In the genomic region with DNA sequence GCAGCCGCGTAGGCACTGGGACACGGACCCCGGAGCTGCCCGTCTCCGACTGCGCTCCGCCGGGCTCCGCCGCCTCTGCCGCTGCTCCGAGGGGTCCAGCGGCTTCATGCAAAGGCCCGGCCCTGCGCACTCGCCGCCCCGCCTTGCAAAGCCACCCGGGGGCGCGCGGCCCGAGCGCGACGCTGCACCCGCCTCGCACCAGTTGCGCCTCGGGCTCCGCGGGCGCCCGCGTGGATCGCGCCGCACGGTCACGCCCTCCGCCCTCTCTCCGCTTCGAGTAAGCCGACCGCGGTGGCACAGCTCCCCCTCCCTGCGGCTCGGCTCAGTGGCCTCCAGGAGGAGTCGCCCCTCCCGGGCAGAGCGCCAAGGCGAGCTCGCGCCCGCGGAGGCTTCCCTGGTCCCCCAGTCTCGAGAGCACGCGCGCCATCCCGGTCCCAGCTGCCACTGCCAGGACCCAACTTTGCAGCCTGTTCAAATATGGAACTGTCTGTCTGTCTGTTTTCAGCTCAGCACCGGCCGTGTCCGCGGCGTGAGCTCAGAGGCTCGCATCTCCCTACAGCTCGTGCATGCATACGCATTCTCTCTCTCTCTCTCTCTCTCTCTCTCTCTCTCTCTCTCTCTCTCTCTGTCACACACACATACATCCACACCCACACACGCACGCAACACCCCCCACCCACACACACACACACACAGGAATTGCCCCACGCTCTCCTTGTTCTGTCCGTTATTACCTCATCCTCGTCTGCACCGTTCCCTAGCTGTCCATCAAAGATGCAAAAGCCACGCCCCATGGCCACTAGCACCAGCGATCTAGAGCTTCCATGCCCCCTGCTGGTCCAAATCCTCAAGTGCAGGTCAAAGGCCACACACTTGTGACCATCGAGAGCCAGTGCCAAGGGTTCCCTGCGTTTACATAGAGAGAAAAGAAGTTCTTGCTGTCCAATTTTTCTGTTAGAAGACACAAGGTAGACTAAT, we compare ENCODE assay signal across 9 mouse cellular contexts. TPM values are rescaled to one million over a fixed set of nuclear protein-coding genes. Genes with fewer than 3 reads are reported as not detected.
DNase-seq lines count a peak whose midpoint lies in the region; ATAC-seq and TF ChIP-seq lines count a peak whose summit lies in the region.
"Had no signal": no experiment of that assay in that cellular context is flagged by ENCODE, and none has a peak within 500 bp of the region (broad histone marks: within the 10 kb centered on the region; RNA-seq: fewer than 3 reads in every experiment).

A gene (minus strand): TSS at position 85 of the 978 bp plus-strand sequence.

- peak within 1 kb of the TSS; percentile 83 for H3K27ac ChIP-seq in bone marrow, adult 2 months (ENCODE audit: control insufficient read depth, insufficient read depth, low read depth, low read length, poor library complexity)
- H3K27ac ChIP-seq in embryonic facial prominence, embryonic 15.5 days (replicated peaks), result peak within 1 kb of the TSS; percentile 91
- peak within 1 kb of the TSS; percentile 73 for H3K27ac ChIP-seq in kidney, embryonic 14.5 days (ENCODE audit: low read depth, low read length)
- peak within 1 kb of the TSS; percentile 90 for H3K27ac ChIP-seq in limb, embryonic 15.5 days

- peak within 1 kb of the TSS; percentile 84 for H3K4me2 ChIP-seq in embryonic facial prominence, embryonic 15.5 days (replicated peaks)
- H3K4me2 ChIP-seq in kidney, embryonic 14.5 days (replicated peaks; ENCODE audit: low read depth, low read length), result peak within 1 kb of the TSS; percentile 92
- H3K4me2 ChIP-seq in limb, embryonic 15.5 days, result peak within 1 kb of the TSS; percentile 94

- H3K4me3 ChIP-seq in bone marrow, adult 2 months (replicated peaks; ENCODE audit: control insufficient read depth, low read depth, low read length), result peak within 1 kb of the TSS; percentile 91
- H3K4me3 ChIP-seq in embryonic facial prominence, embryonic 15.5 days (replicated peaks), result peak within 1 kb of the TSS; percentile 59
- peak within 1 kb of the TSS; percentile 74 for H3K4me3 ChIP-seq in kidney, embryonic 14.5 days (ENCODE audit: low read length)
- peak within 1 kb of the TSS; percentile 64 for H3K4me3 ChIP-seq in limb, embryonic 15.5 days

- H3K9ac ChIP-seq in embryonic facial prominence, embryonic 15.5 days, result peak within 1 kb of the TSS; percentile 51
- peak within 1 kb of the TSS; percentile 87 for H3K9ac ChIP-seq in kidney, embryonic 14.5 days (ENCODE audit: low read depth, low read length)
- H3K9ac ChIP-seq in limb, embryonic 15.5 days, result peak within 1 kb of the TSS; percentile 70

- peak; percentile 93 for DNase-seq in 3T3-L1 (ENCODE audit: low read depth, low spot score)
- DNase-seq in heart, adult 9 months (ENCODE audit: low spot score in 2 of 2), result peak; percentile 83 to 92
- DNase-seq in monocyte, adult 2 months (ENCODE audit: low read depth in 1 of 2, low spot score in 2 of 2), result peak; percentile 84 to 92
- peak; percentile 87 to 92 for DNase-seq in spleen, postnatal 36 days (ENCODE audit: low spot score in 2 of 2)

- no peaks in the 10 kb centered on the region for H3K4me1 ChIP-seq in bone marrow, adult 2 months (ENCODE audit: control insufficient read depth, insufficient read depth, low read length)
- H3K4me1 ChIP-seq in embryonic facial prominence, embryonic 15.5 days, result peaks cover 13% of the 10 kb centered on the region
- peaks cover 9% of the 10 kb centered on the region; the same call in 1 of the 2 replicates for H3K4me1 ChIP-seq in kidney, embryonic 14.5 days (ENCODE audit: control insufficient read depth, insufficient read depth, low read length)
- peaks cover 15% of the 10 kb centered on the region for H3K4me1 ChIP-seq in limb, embryonic 15.5 days

- under 1% methylated on average over 80 of the region's 80 CpGs for WGBS in bone marrow, adult 2 months
- under 1% methylated on average over 80 of the region's 80 CpGs for WGBS in embryonic facial prominence, embryonic 15.5 days
- WGBS in kidney, embryonic 14.5 days, result under 1% methylated on average over 67 of the region's 80 CpGs
- WGBS in limb, embryonic 15.5 days, result under 1% methylated on average over 74 of the region's 80 CpGs

- peak; percentile 98 for TF ChIP-seq CTCF in bone marrow, adult 2 months (IDR thresholded peaks at IDR 0.05; ENCODE audit: control insufficient read depth, insufficient read depth, low read length)

- H3K27me3 ChIP-seq in embryonic facial prominence, embryonic 15.5 days, result no peaks in the 10 kb centered on the region
- no peaks in the 10 kb centered on the region for H3K27me3 ChIP-seq in kidney, embryonic 14.5 days (ENCODE audit: control insufficient read depth, insufficient read depth, low read length)
- H3K27me3 ChIP-seq in limb, embryonic 15.5 days, result peaks cover 5% of the 10 kb centered on the region; the same call in 1 of the 2 replicates

- no peaks in the 10 kb centered on the region for H3K9me3 ChIP-seq in embryonic facial prominence, embryonic 15.5 days (replicated peaks)
- no peaks in the 10 kb centered on the region for H3K9me3 ChIP-seq in kidney, embryonic 14.5 days (ENCODE audit: control insufficient read depth, low read length)
- no peaks in the 10 kb centered on the region for H3K9me3 ChIP-seq in limb, embryonic 15.5 days

- H3K36me3 ChIP-seq in embryonic facial prominence, embryonic 15.5 days, result no peaks in the 10 kb centered on the region
- no peaks in the 10 kb centered on the region for H3K36me3 ChIP-seq in kidney, embryonic 14.5 days (ENCODE audit: control insufficient read depth, insufficient read depth, low read length)
- H3K36me3 ChIP-seq in limb, embryonic 15.5 days, result no peaks in the 10 kb centered on the region
- H3K36me3 ChIP-seq: G1E had no signal

- ATAC-seq in embryonic facial prominence, embryonic 15.5 days (ENCODE audit: insufficient number of reproducible peaks, low FRiP score, low TSS enrichment, low read depth), result peak; percentile 89
- peak; percentile 94 for ATAC-seq in kidney, embryonic 14.5 days (ENCODE audit: low FRiP score, low TSS enrichment)
- peak; percentile 89 for ATAC-seq in limb, embryonic 15.5 days (ENCODE audit: insufficient number of reproducible peaks, low FRiP score, low TSS enrichment, low read depth)

- peak; percentile 41; the same call in 1 of the 2 replicates for TF ChIP-seq POLR2A in bone marrow, adult 2 months (IDR thresholded peaks at IDR 0.05; ENCODE audit: borderline replicate concordance, control insufficient read depth, low read depth, low read length)

RNA-seq across cellular contexts. Expression of the gene that starts here (rescaled TPM):
- polyA plus RNA-seq in bone marrow, adult 2 months (2011; ENCODE audit: insufficient read depth, insufficient read length, low replicate concordance, missing spikeins), result 2.3 and 6.7 TPM in 2 replicates
- polyA plus RNA-seq in embryonic facial prominence, embryonic 15.5 days (2015; fragmentation: Nextera tagmentation; extraction: Ambion mirVana), result 10.1 and 13.1 TPM in 2 replicates
- 3.9 and 7.5 TPM in 2 replicates for polyA plus RNA-seq in kidney, embryonic 14.5 days (2014; fragmentation: Nextera tagmentation; extraction: Ambion mirVana)
- 7.7 and 8.0 TPM in 2 replicates for polyA plus RNA-seq in limb, embryonic 15.5 days (2015; fragmentation: Nextera tagmentation; extraction: Ambion mirVana)
- polyA plus RNA-seq: G1E had no signal

Comparison
In these comparisons a context has a peak if more than half of its experiments do, and no peak if none do; other contexts are left out.
1. Peak in every context shown above with its lines: DNase-seq, ATAC-seq, H3K4me3 ChIP-seq and H3K27ac ChIP-seq.